Mouse (Mus musculus) lung, postnatal 4 days (tissue): ENCODE results near the gene Hoxd10.

ENCODE experiments used
- DNase-seq, 2 experiments: peaks; one replicate each; pipeline ENCODE4 v3.0.0; 2021

Gene Hoxd10

DNA sequence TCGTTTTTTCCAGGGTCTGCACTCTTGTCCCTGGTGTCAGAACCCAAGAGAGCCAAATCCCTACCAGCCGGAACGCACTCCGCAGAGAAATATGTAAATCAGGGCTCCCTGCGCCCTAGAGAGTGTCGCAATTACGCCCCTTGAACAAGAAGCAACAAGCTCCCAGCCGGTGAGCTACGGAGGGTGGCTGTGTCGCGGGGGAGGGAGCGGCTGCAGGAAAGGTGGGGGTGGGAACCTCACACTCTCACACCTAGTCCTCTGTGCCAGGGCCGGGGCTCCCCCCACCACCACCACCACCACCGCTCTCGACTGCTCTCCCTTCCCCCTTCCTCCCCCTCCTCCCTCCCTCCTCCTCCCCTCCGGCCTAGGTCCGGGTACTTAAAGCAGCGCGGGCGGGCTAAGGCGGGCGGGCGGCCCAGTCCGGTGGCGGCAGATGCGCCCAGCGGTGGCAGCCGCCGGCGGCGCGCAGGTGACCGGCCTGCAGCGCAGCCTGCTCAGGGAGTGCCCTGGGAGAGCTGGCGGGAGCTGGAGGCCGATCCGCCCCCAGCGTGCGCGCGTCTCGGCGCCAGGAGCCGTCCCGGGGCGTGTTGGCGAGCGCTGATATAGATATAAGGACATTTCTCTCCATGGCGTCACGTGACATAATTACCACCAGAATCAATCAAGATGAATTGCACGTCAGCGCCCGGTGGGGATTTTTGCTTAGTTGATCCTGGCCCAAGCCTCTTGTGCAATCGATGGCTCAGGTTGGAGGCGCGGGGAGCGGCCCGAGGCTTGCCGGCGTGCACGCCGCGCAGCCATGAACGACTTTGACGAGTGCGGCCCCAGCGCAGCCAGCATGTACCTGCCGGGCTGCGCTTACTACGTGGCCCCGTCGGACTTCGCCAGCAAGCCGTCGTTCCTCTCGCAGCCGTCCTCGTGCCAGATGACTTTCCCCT, 9.9 kb upstream of the Hoxd10 start:
- DNase-seq: no peak

- peak in 1 of 2 experiments; percentile 22 for DNase-seq
Observed at GRCm38 (mm10) chr2:74682796-74683195, 8.9 kb upstream of the Hoxd10 start.

DNA sequence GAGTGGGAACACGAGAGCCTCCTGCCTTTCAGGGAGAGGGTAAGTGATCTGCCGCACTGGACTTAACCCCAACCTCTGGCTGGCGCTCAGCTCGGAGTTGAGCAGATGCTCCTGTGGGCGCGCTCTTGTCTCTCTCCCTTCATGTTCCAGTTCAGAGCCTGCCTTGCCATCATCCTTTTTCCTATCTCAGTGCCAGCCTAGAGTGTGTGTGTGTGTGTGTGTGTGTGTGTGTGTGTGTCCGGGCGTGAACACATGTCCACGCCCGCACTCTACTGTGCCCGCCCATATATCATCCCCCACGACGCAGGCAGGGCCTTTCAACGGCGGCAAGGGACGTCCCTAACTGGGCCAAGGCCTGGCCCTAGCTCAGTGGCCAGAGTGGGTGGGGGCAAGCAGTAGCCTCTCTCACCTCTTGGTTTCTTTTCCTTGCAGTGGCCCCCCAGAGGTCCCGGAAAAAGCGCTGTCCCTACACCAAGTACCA, 8.2 kb upstream of the Hoxd10 start:
- DNase-seq: no peak

- no peak for DNase-seq
Observed at GRCm38 (mm10) chr2:74684106-74684505, 7.6 kb upstream of the Hoxd10 start.

DNA sequence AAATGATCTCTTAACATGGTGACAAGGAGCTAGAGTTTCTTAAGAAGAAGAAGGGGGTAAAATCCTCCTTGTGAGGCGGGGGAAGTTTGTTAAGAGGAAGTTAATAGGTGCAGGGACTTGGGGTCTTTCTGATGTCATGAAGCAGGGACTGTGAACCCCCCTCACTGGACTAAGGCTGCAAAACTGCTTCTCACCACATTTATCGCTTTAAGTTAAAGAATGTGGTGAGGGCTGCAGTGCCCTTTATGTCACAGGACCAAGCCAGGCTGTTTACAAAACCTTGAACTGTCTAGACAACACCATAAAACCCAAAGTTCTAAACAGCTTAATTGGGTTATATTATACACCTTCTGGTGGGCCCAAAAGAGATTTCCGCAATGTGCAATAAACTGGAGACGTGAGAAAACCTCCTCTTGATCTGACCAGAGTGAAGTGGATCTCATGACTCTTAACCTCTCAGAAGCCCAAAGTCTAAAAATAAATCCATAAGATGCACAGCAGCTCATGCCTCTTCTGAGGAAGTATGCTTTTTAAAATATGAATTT, 6.6 kb upstream of the Hoxd10 start:
- no peak for DNase-seq

DNA sequence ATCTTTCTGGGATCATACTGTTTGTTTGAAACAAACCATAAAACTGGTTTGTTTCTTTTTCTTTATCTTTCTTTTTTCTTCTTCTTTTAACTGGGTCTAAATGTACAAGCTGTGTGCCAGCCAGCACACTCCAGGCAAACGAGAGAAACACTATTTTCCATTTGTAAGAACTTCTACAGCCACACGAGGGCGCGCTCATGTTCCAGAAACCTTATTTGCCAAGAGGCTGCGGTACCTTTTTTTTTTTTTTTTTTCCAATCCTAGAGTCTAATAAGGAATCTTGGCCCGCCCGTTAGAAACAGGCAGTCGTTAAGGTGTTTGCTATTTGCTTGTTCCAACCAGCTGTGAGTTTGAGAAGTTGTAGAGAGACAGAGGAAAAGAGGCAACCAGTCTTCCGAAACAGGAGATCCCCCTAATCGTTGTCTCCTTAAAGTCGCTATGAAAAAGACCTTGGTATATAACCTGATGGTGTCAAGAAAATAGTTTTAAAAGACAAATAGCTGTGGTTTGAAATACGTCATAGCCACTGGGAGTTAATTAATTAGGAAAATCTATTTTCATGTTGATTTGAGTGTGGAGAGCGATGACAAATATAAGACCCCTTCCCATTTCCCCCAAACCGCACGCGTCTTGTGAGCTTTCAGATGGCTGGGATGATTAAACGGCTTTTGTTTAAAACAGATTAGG, 5.3 kb upstream of the Hoxd10 start:
- DNase-seq: peak; percentile 54 to 67

DNA sequence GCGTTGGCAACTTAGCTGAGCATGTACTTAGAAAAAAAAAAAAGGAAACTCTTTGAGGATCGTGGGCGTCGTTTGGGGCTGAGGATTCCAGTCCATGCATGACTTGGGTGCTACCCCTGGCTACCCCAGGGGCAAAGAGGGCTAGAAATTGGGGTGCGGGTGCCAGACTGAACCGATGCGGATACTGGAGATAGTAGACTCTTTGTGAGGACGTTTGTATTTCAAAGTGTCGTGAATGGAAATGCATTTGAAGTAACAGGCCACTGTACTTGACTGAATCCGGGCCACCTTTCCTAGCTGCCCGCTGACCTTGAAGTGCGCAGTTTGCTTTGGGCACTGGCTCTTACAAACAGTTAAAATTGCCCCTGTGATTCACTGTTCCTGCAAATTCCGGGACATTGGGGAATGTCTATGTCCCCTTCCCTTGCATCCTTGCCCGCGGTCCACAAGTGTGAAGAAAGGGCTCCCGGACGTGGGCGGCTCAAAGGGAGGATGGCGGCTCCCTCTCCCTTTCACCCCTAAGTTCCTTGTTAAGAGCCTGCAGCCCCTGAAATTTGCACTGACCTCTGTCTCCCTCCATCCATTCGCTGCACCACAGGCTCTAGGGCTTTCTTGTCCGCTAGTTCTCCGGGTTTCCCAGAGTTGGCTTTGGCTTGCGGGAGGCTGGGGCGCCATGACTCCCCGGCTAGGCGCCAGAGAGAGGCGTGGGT, 4.6 kb upstream of the Hoxd10 start:
- no peak for DNase-seq

GRCm38 (mm10) chr2:74687698-74688555, 3.8 kb upstream of the Hoxd10 start:
- DNase-seq: no peak

GRCm38 (mm10) chr2:74688795-74689573, 2.7 kb upstream of the Hoxd10 start:
- no peak for DNase-seq

GRCm38 (mm10) chr2:74689574-74690337, 2.0 kb upstream of the Hoxd10 start:
- DNase-seq: peak in 1 of 2 experiments; percentile 25

DNA sequence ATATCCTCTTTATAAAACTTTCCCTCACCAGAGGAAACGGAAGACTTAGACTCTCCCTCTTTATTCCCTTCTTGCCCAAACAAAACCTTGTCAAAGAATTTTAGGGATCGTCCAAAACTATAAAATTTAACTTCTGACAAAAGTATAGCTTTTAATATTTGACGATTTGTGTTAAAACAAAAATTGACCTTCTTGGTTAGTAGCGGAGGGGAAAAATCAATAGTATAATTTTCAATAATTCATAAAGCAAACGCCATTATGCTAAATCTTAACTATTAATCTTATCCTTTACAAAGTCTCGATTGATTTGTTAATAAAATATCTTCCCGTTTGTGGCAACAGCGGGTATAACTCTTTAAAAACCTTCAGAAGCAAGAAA, 1.4 kb upstream of the Hoxd10 start:
- no peak for DNase-seq

DNA sequence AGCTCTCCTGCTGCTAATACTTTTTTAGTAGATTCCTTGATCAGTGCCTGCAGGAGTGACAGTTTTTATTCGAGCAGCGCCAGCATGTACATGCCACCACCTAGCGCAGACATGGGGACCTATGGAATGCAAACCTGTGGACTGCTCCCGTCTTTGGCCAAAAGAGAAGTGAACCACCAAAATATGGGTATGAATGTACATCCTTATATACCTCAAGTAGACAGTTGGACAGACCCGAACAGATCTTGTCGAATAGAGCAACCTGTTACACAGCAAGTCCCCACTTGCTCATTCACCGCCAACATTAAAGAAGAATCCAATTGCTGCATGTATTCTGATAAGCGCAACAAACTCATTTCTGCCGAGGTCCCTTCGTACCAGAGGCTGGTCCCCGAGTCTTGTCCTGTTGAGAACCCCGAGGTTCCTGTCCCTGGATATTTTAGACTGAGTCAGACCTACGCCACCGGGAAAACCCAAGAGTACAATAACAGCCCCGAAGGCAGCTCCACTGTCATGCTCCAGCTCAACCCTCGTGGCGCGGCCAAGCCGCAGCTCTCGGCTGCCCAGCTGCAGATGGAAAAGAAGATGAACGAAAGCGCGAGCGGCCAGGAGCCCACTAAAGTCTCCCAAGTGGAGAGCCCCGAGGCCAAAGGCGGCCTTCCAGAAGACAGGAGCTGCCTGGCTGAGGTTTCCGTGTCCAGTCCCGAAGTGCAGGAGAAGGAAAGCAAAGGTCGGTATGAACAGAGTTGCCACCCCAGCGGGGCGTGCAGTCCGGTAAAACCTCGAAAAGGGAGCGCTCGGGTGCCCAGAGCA, 477 bp downstream of the Hoxd10 start:
- no peak for DNase-seq

DNA sequence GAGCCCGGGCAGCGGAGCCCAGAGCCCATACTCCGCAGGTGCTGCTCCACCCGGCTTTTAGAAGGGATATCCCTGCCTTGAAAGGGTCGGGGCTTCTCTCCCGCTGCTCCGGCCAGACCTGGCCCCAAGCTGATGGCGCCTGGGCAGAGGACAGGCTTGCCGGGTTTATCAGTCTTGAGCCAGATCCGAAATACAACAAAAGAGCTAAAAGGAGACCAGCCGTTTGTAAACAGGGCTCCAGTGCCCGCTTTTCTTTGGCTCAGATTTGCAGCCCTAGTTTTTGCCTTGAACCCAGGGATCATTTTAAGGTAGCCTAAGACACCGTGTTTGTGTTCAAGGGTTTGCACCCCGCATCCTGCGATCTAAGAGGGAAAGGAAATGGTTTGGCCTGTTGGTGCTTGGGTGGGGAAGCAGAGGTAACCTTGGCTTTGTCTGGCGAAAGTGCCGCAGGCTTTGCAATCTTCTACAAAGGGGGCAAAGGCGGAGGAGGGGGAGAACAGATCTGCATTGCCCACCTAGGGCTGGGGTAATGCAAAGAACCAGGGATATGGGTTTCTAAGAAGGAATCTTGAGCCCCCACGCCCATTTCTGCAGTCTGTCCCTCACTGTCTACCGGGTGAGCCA, 1.2 kb downstream of the Hoxd10 start:
- DNase-seq: no peak

DNA sequence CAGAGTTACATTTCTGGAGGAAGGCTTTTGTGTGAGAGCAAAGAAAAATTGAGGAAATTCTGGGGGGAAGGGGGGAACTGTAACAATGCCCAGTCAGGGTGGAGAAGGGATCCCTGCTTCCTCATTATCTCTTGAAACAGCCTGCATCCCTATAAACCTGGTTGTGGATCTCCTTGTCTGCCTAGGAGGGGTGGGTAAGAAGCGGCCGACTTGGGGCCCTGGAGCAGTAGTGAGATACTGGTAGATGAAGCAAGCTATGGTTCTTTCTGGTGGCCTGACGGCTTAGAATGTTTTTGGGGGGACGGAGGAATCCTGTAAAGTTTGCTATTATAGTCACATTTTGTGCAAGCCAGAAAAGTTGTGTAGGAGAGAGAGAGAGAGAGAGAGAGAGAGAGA, 1.7 kb downstream of the Hoxd10 start:
- no peak for DNase-seq

DNA sequence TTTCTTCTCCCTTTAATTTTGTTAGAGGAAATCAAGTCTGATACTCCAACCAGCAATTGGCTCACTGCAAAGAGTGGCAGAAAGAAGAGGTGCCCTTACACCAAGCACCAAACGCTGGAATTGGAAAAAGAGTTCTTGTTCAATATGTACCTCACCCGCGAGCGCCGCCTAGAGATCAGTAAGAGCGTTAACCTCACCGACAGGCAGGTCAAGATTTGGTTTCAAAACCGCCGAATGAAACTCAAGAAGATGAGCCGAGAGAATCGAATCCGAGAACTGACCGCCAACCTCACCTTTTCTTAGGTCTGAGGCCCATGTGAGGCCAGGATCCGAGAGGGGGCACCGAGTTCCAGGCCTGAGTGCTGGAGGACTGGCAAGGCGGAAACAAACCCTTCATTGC, 2.3 kb downstream of the Hoxd10 start:
- DNase-seq: no peak

GRCm38 (mm10) chr2:74695383-74695782, 3.7 kb downstream of the Hoxd10 start:
- no peak for DNase-seq

- DNase-seq: no peak
Observed at GRCm38 (mm10) chr2:74695813-74696430, 4.2 kb downstream of the Hoxd10 start.
